Mouse (Mus musculus) mammary gland, adult 2 months (tissue): ENCODE measurements around the gene Nudcd3. TPM values are rescaled to one million over a fixed set of nuclear protein-coding genes. Genes with fewer than 3 reads are reported as not detected.

Experiments used
- polyA plus RNA-seq: library from polyadenylated mRNA; depleted of rRNA; stranded (reverse); fragments of >200 nt; gene quantifications from 2 replicates; pipeline ENCODE4 v1.2.3, GENCODE M21; 2012; ENCODE audit warnings: low replicate concordance; rRNA removed

Gene Nudcd3
- 32.9 and 61.8 TPM in 2 replicates for polyA plus RNA-seq

DNA sequence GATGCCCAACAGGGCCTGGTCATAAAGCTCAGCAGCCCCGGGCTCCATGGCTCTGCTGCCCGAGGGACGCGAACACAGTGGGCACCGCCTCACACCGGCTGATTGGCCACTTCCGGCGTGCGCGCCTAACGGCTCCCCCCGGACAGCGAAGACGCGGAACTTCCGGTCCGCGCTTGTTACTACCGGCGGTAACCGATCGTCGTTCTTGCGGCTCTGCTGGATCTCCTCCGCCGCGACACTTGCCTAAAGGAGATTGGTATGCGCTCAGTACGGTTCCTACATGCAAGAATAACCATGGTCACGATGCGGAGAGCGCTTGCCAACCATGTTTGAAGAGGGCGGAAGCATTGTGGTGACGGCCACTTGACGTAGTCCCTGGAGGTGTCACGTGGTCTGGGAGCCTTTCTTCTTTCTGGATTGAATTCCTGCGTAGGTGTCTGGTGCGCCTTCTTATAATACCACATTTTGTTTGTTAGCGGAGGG is at the start of gene Nudcd3:
Nudcd3 (minus strand) TSS at position 329 of the 483 bp plus-strand sequence.

DNA sequence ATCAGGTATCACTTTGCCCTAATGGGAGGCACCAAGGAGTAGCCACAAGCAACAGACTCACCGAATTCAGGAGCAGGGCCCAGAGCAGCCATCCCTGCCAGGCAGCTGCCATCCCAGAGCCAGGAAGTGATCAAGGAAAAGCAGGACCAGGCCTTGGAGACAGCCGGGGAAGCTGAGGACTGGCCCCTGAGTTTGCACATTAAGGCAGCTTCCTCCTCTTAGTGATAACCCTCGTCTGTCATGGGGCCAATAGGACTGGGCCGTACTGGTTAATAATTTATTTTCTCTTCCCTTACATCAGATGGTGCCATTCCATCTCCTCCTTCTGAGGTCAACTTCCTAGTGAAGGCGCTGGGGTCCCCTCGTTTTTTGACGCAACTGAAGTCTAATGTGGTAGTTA is 29.8 kb upstream of the Nudcd3 start, which contains the start of gene Npc1l1:
Npc1l1 (minus strand) TSS at position 132 of the 400 bp plus-strand sequence.

DNA sequence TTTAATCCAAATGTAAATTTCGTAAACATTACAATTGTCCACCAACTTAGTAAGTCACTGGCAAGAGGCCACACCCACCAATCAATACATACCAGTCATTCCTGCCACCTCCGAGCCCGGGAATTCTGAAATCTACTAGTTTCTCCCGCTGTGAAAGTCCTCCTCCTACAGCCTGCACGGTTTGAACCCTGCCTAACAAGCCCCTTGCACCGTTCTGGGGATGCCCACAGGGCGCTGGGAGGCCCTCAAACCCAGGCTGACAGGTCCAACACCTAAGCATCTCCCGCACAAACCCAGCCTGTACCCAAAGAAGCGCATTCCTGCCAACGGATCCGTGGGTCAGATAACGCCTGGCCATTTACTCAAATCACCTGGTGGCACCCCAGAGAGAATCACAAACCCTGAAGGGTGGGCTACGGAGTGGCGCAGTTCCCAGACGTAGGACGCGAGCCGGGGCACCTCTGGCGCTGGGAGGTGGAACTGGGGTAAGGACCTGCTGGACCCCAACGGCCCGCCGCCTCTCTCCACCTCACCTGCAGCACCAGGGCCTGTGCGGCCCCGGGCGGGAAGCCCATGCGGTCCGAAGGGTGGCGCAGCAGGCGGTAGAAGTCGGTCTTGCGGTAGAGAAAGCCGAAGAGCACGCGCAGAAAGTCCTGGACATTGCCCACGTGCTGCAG is 667 bp downstream of the Nudcd3 start, which contains the start of gene A730071L15Rik:
A730071L15Rik (plus strand) TSS at position 620 of the 677 bp plus-strand sequence.

DNA sequence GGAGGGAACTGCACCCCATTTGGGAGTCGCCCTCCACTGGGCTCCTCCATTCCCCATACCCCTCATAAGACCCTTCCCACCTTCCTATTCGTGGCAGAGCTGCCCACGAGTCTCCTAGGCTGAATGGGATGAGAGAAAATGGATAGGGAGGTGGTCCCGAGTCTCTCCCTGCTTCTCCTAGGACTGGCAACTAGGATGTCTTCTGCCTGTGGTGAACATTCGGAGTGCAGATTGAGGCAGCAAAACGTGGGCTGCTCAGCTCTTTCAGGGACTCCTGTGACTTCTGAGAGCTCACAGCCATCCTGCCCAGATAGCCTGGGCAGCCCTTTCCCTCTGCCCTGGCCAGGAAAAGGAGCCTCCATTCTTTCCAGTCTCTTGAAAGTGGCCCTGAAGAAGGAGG is 134.0 kb downstream of the Nudcd3 start, which contains the start of gene Camk2b:
Camk2b (minus strand) TSS at position 187 of the 400 bp plus-strand sequence.

Other genes starting within 250 kb of the Nudcd3 start
- 46.1 and 72.5 TPM in 2 replicates for gene Ykt6, start 244.7 kb downstream of the Nudcd3 start, polyA plus RNA-seq
- gene Camk2b, start 134.1 kb downstream of the Nudcd3 start, polyA plus RNA-seq: 5.7 and 15.3 TPM in 2 replicates
- gene A730071L15Rik, start 386 bp downstream of the Nudcd3 start, polyA plus RNA-seq: 0.07 and 0.17 TPM in 2 replicates
- gene Npc1l1, start 29.7 kb upstream of the Nudcd3 start, polyA plus RNA-seq: 0.20 and 0.50 TPM in 2 replicates
- gene Ddx56, start 67.4 kb upstream of the Nudcd3 start, polyA plus RNA-seq: 27.1 and 33.7 TPM in 2 replicates
- 79.1 and 122 TPM in 2 replicates for gene Tmed4, start 74.5 kb upstream of the Nudcd3 start, polyA plus RNA-seq
- 169 and 390 TPM in 2 replicates for gene Ogdh, start 91.2 kb upstream of the Nudcd3 start, polyA plus RNA-seq
- 43.9 and 108 TPM in 2 replicates for gene Zmiz2, start 188.7 kb upstream of the Nudcd3 start, polyA plus RNA-seq
- gene Ppia, start 215.0 kb upstream of the Nudcd3 start, polyA plus RNA-seq: 473 and 983 TPM in 2 replicates
- gene H2afv, start 244.0 kb upstream of the Nudcd3 start, polyA plus RNA-seq: 26.2 and 31.1 TPM in 2 replicates